Mouse (Mus musculus) adrenal gland, postnatal 25 days (tissue): ENCODE data around the gene Fuk. TPM values are rescaled to one million over a fixed set of nuclear protein-coding genes. Genes with fewer than 3 reads are reported as not detected.

Source experiments
- total RNA-seq: library from RNA; stranded (reverse); gene quantifications from 2 replicates; pipeline ENCODE4 v1.2.3, GENCODE M21; 2021

Fuk gene
- total RNA-seq, 1 experiment from 2014 or later, result 12.0 TPM

Other genes starting within 250 kb of the Fuk start
- gene Mtss1l, start 181.0 kb downstream of the Fuk start, total RNA-seq, result 23.9 and 27.7 TPM in 2 replicates
- gene Il34, start 96.6 kb downstream of the Fuk start, total RNA-seq, result 21.6 and 38.6 TPM in 2 replicates
- 75.8 and 100 TPM in 2 replicates for gene Cog4, start 55.9 kb downstream of the Fuk start, total RNA-seq
- 81.6 and 86.5 TPM in 2 replicates for gene Sf3b3, start 55.7 kb downstream of the Fuk start, total RNA-seq
- 18.3 and 20.4 TPM in 2 replicates for gene St3gal2, start 17.4 kb upstream of the Fuk start, total RNA-seq
- 39.5 and 50.9 TPM in 2 replicates for gene Ddx19a, start 95.3 kb upstream of the Fuk start, total RNA-seq
- gene Ddx19b, start 129.3 kb upstream of the Fuk start, total RNA-seq, result 9.3 and 12.4 TPM in 2 replicates
- 163 and 173 TPM in 2 replicates for gene Aars, start 130.7 kb upstream of the Fuk start, total RNA-seq
- gene Exosc6, start 153.9 kb upstream of the Fuk start, total RNA-seq, result not detected in 2 replicates
- gene Clec18a, start 189.9 kb upstream of the Fuk start, total RNA-seq, result not detected in 2 replicates
- 33.4 and 43.5 TPM in 2 replicates for gene Pdpr, start 192.1 kb upstream of the Fuk start, total RNA-seq